Mouse (Mus musculus) T-cell, adult 2 months (primary cell): ENCODE measurements around the gene Olfr874.
"Not testable (repeated sequence)": the region's sequence is repeated elsewhere in the genome, so short reads cannot be mapped to it uniquely, and the experiment has no call there.

ENCODE experiments used
- DNase-seq: peaks from one replicate; pipeline ENCODE4 v3.0.0; 2022; ENCODE audit warnings: low spot score

Olfr874 gene

GRCm38 (mm10) chr9:37744806-37745205 lies at the start of gene Olfr874:
Gene Olfr874, plus strand, starts transcription at chr9:37745106.
- no peak for DNase-seq

- no peak for DNase-seq
Measured at GRCm38 (mm10) chr9:37716150-37716549, 28.8 kb upstream of the Olfr874 start, which contains the start of gene Olfr160. Gene Olfr160, minus strand, starts transcription at chr9:37716250.

- DNase-seq = no peak
Measured at GRCm38 (mm10) chr9:37734310-37734709, 10.6 kb upstream of the Olfr874 start.

- DNase-seq = no peak
Measured at GRCm38 (mm10) chr9:37750319-37751075, 5.6 kb downstream of the Olfr874 start.

- DNase-seq = no peak
Measured at GRCm38 (mm10) chr9:37751467-37751866, 6.6 kb downstream of the Olfr874 start.

GRCm38 (mm10) chr9:37752006-37752405 lies 7.1 kb downstream of the Olfr874 start:
- no peak for DNase-seq

GRCm38 (mm10) chr9:37761728-37762127 lies 16.8 kb downstream of the Olfr874 start:
- no peak for DNase-seq

- no peak for DNase-seq
Measured at GRCm38 (mm10) chr9:37762541-37762940, 17.6 kb downstream of the Olfr874 start.

- DNase-seq = no peak
Measured at GRCm38 (mm10) chr9:37770661-37771060, 25.8 kb downstream of the Olfr874 start.

GRCm38 (mm10) chr9:37771759-37772158 lies 26.9 kb downstream of the Olfr874 start, which contains the start of gene Olfr875:
Gene Olfr875, plus strand, starts transcription at chr9:37771857.
- no peak for DNase-seq

- no peak for DNase-seq
Measured at GRCm38 (mm10) chr9:37782766-37783260, 37.9 kb downstream of the Olfr874 start.

- not testable (repeated sequence) for DNase-seq
Measured at GRCm38 (mm10) chr9:37783394-37784387, 38.8 kb downstream of the Olfr874 start.

- no peak for DNase-seq
Measured at GRCm38 (mm10) chr9:37786411-37786810, 41.5 kb downstream of the Olfr874 start.
